Mouse (Mus musculus): Measurements from ENCODE around the gene Prkce. TPM values are rescaled to one million over a fixed set of nuclear protein-coding genes. Genes with fewer than 3 reads are reported as not detected.
A peak's percentile ranks its signal among the peaks of the same experiment; 100 is the strongest.

Prkce gene
- total RNA-seq, 4 experiments from 2014 or later: 17.6 to 26.9 (median 22.3) TPM

GRCm38 (mm10) chr17:86225488-86226186, 58.1 kb downstream of the Prkce start:
- no peak for DNase-seq

DNA sequence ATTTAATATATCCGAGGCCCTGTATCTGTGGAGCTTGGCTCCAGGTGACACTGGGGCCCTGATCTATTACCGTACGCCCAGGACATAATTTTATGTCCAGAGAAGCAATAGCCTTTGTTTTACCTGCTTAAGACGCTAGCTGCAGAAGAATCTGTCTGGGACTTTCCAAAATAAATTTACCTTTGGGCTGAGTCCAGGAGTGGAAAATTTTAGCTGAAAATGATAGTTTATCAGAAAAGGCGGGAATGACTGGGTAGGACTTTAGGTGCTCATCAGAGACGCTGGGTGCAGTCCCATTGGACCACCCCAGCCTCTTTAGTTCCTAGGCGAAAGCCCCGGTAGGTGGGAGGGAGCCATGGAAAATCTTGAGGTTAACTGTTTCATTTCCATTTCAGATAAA, 58.6 kb downstream of the Prkce start:
- DNase-seq: no peak

GRCm38 (mm10) chr17:86226635-86227034, 59.0 kb downstream of the Prkce start:
- no peak for DNase-seq

- DNase-seq: no peak
Measured at GRCm38 (mm10) chr17:86227389-86227788, 59.8 kb downstream of the Prkce start.

- DNase-seq: no peak
Measured at GRCm38 (mm10) chr17:86228850-86229249, 61.3 kb downstream of the Prkce start.

DNA sequence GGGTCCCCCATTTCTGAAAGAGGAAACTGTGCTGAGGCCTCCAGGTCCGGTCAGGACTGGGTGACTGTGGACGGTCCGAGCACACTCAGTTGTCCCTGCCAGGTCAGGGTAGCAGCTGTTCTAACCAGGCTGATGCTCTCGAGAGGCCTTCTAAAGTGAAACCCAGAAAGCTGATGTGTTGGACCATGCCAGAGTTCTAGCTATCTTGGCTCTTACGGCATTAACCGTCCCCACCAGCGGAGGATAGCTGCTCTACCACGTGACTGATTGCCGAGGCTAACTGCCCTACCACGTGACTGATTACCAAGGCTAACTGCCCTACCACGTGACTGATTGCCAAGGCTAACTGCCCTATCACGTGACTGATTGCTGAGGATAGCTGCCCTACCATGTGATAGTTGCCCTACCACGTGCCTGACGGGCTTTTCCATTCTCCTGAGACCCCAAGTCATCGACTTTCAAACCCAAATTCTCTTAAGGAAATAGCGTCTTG, 62.6 kb downstream of the Prkce start:
- no peak for DNase-seq

DNA sequence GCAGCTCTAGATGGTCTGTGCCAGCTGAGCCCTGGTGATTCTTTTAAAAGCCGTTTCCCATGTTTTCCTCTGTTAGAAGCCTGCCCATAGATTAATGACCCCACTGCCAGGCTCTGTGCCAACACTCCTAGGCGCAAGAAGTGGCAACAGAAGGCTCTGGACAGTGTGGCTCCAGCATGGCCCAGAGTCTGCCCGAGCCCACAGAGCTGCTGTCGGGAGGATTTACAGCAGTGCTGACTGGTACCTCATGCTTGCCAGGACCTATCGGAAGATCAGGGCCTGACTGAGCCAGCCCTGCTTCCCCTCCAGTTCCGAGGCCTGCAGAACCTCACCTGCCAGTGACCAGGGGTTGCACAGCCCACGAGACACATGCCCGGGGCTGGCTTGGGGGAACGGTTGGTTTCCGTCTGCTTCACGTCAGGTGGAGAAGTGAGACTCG, 64.2 kb downstream of the Prkce start:
- DNase-seq: peak; percentile 38

- DNase-seq: no peak
Measured at GRCm38 (mm10) chr17:86232248-86232647, 64.7 kb downstream of the Prkce start.

GRCm38 (mm10) chr17:86234587-86235150, 67.1 kb downstream of the Prkce start:
- no peak for DNase-seq

GRCm38 (mm10) chr17:86236026-86236712, 68.6 kb downstream of the Prkce start:
- DNase-seq: no peak

DNA sequence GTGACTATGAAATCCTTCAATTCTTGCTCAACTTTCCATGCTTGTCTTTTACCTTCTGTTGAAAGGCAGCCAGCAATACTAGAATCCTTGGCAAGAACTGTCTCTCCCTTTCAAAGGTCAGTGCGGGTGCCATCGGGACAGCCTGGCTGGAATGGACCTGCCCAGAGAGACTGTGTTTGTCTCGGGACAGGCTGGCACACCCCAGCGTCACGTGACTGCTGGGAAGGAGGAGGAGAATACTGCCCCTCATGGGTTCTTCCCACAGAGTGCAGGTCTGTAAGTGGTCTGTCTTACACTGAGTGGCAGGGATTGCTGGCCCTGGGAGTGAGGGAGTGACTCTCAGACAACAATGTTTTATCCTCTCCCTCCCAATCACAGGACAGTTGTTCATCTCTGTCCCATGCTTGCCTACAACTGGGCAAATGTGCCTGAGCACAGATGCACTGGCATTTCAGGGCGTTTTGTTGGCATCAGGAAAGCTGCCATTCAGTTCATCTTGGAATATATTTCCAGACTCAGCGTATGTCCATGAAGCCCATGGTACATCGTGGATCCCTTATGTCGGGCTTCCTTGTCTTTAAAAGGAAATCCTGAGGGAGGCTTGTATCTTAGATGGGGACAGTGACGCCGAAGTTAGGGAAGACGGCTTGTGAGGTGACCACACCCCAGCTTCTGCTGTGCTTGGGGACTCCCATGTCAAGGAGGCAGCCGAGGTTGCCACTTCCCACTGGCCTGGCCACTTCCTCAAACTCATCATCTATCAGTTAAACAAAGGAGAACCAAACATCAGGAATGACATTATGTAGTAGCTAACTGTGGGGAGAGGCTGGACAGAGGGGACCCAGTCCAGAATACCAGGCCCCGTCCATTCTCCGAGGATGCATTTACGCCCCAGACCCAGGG, 69.5 kb downstream of the Prkce start:
- peak; percentile 75 for DNase-seq

DNA sequence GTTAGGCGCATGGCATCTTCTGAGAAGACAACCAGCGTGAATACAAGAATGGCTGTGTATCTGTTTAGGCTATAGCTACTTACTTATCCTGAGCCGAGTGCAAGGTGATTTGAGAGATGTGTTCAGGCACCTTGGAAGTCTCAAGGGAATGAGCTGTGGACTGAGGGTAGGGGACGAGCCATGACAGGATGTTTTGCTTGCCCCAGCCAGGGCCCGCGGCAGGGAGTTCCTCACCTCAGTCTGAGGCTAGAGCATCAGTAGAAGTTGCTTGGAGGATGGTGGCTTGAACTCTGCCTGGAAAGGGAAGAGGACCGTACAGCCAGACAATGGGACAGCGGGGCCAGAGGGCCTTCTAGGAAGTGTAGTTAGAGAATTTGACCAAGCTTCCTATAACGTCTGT, 74.7 kb downstream of the Prkce start:
- no peak for DNase-seq

- DNase-seq: no peak
Measured at GRCm38 (mm10) chr17:86243109-86243527, 75.5 kb downstream of the Prkce start.

GRCm38 (mm10) chr17:86244397-86244796, 76.8 kb downstream of the Prkce start:
- no peak for DNase-seq

- no peak for DNase-seq
Measured at GRCm38 (mm10) chr17:86248832-86249231, 81.2 kb downstream of the Prkce start.

DNA sequence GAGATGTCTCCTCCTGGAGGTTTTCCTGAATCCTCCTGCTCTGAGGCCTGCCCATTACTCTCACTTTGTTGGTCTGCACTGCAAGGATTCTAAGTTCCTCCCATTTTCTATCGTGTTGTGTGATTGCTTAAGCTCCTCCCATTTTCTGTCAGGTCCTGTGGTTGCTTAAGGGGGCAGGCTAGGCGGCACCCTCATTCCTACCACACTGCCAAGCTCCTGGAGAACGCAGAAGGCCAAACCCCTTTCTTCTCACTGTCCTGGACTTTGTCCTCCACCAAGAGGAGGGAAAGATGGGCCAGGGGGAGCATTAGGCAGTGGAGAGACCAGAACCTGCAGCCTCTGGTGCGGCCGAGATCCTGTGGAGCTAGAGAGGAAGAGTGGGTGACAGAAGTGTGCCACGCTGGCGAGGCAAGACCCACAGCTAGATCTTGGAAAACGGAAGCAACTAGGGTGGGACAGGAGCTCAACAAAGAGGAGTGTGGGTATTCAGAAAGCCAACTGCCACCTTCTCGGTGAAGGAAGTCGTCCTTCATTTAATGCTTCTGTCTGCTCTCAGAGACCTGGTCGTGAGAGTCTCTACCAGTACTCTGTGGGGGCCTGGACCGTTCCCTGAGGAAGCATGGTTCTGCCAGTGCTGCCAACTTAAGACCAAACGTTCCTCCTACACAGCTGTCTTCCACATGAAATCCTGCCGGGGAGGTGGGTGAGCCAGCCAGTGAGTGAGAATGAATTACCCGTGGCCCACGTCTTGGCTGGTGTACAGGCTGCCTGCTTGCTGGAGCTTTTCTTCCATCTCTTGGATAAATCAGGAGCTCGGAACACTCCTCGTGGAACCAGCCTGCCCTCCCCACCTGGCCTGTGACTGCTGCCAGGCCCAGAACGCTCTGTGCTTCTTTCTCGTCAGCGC, 82.2 kb downstream of the Prkce start:
- DNase-seq: no peak

DNA sequence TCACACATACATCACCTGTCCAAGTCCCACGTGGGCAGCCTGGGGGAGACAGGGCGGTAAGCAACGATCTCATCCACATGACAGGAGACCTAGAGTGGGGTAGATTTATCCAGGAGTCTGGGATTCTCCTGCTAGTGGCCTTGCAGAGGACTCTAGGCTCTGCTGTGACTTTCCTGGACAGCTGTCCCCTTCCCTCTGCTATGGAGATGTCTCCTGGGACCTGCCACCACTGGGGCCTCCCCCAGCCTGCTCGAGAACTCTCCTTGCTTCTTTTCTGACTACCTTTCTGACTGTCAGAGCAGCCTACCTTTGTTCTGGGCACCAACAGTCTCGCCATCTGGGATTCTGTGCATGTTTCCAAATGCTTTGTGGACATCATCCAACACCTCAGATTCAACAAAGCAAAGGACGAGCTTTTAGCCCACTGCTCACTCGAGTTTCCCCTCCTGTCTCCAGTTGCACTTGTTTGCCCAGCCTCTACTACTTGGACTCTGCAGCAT, 82.9 kb downstream of the Prkce start:
- DNase-seq: no peak

DNA sequence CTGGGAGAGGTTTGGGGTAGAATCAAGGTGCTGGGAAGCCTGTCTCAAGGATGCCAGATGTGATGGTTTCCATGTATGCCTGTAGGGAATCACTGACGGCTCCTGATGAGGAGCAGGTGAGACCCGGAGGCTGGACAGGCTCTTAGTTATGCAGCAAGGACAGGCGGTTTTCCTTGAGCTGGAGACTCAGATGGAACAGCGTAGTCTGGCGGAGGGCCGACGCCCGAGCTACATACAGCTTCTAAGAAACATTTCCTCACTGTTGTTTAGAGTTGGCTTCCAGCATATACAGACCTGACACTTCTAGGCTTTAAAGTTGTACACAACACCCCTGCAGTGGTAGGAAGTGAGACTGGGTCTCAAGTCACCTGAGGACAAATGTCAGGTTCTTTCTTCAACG, 86.3 kb downstream of the Prkce start:
- DNase-seq: no peak

DNA sequence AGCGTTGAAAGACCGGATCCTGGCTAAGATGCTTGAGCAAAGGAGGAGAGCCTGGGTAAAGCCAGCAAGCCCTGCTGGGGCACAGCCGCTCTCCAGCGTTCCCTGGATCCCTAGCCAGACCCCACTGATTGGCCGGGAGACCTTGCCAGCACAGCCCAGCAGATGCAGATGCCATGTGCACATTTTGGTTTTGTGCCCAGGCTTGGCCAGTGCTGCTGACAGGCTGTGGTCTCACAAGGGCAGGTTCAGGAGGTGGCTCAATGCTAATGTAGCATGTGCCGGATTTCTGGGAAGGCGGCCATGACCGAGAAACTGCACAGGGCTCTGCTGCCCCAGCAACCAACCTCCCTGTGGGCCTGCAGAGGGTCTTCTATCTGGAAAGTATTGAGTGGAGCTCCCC, 86.7 kb downstream of the Prkce start:
- DNase-seq: peak; percentile 38

GRCm38 (mm10) chr17:86254978-86255377, 87.4 kb downstream of the Prkce start:
- DNase-seq: no peak

GRCm38 (mm10) chr17:86256730-86257131, 89.1 kb downstream of the Prkce start:
- no peak for DNase-seq
